Mouse (Mus musculus): Measurements from ENCODE around the gene Methig1. TPM values are rescaled to one million over a fixed set of nuclear protein-coding genes. Genes with fewer than 3 reads are reported as not detected.
"Not testable (repeated sequence)": the region's sequence is repeated elsewhere in the genome, so short reads cannot be mapped to it uniquely, and the experiment has no call there.

Gene Methig1
- polyA plus RNA-seq, 1 experiment: not detected

DNA sequence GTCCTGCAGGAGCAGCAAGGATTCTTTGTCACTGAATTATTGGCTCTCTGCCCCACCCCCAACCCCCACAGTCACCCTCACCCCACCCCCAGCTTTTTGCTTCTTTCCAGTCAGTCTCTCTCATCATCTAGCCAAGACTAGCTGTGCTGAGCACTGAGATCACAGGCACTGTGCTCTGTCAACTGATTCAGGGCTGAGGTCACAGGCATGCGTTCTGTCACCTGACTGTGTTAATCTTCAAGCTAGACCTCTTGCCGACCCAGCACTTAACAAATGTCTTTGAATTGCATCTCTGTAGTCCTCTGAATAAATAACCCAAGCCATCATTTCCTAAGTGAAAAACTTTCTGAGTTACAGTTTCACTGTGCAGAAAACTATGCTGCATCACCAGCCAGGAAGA lies 3.5 kb upstream of the Methig1 start:
- DNase-seq (ENCODE audit: low read depth): no peak
- TF ChIP-seq POLR2A (IDR thresholded peaks at IDR 0.05; ENCODE audit: borderline replicate concordance, extremely low read depth, insufficient read depth, insufficient read length, poor library complexity, severe bottlenecking) (no peak), CTCF (IDR thresholded peaks at IDR 0.05; ENCODE audit: borderline replicate concordance, extremely low read depth, insufficient read depth, insufficient read length) (no peak)

DNA sequence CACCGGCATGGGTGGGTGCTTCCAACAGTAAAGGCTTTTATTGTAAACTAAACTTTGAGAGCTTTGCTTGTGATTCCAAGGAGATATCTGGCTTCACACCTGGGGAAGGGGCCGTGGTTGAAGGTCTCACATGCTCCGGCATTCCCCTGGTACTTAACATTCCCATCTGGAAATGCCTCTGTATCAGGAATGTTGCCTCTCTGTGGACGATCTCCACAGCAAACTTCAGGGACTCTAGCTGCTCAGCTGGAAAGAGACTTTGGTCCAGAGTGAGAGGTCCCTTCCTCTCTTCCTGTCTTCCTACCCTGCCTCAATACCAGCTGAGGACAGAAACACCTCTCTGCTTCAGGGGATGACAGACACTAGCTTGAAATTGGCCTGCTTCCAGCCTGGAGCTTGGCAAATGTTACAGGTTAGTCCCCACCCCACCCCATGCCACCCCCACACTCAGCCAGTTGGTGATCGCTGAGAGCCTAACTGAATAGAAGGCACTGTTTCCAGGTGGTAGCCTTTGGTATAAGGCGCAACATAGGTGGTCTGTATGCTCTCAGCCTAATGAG lies 1.4 kb upstream of the Methig1 start:
- no peak for DNase-seq (ENCODE audit: low read depth)
- TF ChIP-seq CTCF (IDR thresholded peaks at IDR 0.05; ENCODE audit: borderline replicate concordance, extremely low read depth, insufficient read depth, insufficient read length) (no peak), POLR2A (IDR thresholded peaks at IDR 0.05; ENCODE audit: borderline replicate concordance, extremely low read depth, insufficient read depth, insufficient read length, poor library complexity, severe bottlenecking) (no peak)

DNA sequence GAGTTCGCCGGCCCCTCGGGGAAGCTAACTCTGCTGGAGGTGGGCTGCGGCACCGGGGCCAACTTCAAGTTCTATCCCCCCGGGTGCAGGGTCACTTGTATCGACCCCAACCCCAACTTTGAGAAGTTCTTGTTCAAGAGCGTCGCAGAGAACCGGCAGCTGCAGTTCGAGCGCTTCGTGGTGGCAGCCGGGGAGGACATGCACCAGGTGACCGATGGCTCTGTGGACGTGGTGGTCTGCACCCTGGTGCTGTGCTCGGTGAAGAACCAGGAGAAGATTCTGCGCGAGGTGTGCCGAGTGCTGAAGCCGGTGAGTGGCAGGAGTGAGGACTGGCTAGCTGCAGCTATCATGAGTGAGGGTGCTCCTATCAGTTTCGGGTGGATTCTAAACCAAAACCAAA lies 450 bp downstream of the Methig1 start:
- DNase-seq (ENCODE audit: low read depth): not testable (repeated sequence)

DNA sequence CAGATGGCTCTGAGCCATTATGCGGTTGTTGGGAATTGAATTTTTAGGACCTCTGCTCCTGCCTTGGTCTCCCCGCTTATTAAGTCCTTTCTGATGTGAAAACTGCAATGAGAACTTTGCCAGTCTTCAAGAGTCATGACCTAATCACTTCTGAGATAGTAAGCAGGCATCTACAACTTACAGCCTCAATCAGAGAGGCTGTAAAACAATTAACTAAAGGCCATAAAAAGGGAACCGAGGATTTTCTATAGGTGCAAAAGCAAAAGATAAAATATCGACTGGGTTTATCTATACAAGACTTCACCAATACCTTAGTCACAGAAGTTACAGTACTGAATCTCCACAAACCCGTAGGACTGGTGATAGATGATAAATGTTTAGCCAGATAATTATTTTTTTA lies 2.9 kb downstream of the Methig1 start:
- no peak for TF ChIP-seq POLR2A (IDR thresholded peaks at IDR 0.05; ENCODE audit: borderline replicate concordance, extremely low read depth, insufficient read depth, insufficient read length, poor library complexity, severe bottlenecking)
- no peak for TF ChIP-seq CTCF (IDR thresholded peaks at IDR 0.05; ENCODE audit: borderline replicate concordance, extremely low read depth, insufficient read depth, insufficient read length)
- no peak for DNase-seq (ENCODE audit: low read depth)

DNA sequence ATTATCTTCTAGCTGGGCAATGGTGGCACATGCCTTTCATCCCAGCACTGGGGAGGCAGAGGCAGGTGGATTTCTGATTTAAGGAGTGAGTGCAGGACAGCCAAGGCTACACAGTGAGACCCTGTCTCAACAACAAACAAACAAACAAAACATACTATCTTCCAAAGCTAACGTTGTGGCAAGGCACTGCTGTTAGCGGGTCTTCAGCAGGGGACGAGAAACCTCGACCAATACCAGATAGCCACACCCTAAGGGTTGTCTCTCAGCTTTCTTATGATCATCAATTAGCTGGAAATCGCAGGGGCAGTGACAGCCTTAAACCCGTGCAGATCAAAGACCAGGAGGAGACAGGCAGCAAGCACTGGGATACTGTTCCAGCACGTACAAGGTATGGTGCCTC lies 11.3 kb downstream of the Methig1 start, which contains the start of gene Higd1c:
Gene Higd1c (plus strand): TSS at position 301 of the 400 bp plus-strand sequence.
- no peak for DNase-seq (ENCODE audit: low read depth)
- TF ChIP-seq CTCF (IDR thresholded peaks at IDR 0.05; ENCODE audit: borderline replicate concordance, extremely low read depth, insufficient read depth, insufficient read length): no peak

DNA sequence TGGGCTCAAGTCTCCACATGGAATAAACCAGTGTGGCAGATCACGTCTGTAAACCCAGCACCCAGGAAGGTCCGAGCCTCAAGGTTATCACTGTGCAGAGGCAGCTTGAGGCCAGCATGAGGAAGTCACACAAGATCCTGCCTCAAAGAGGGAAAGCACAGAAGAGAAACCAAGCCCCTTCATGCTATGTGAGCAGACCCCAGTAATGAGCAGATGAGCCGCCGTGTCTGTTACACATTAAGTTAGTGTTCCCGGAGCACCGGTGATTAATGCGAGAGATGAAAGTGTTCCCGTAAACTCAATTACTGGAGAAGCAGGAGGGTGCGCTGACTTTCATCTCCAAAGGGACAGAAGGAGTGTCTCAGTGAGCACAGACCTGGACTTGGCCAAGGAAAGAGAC lies 13.0 kb downstream of the Methig1 start:
- not testable (repeated sequence) for DNase-seq (ENCODE audit: low read depth)

DNA sequence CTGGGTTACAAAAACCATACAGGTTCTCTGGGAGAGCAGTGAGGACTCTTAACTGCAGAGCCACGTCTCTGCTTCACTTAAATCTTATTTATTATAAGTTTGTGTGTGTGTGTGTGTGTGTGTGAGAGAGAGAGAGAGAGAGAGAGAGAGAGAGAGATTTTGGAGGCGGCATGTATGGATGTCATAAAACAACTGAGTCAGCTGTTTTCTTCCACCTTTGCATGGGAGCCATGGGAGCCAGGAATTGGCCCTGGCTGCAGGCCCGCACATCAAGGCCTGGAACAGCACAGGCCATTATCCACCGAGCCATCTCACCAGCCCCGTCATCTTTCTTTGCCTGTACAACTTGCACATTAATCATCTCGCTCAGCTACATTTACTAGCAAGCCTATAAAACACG lies 14.2 kb downstream of the Methig1 start:
- DNase-seq (ENCODE audit: low read depth): no peak
- TF ChIP-seq POLR2A (IDR thresholded peaks at IDR 0.05; ENCODE audit: borderline replicate concordance, extremely low read depth, insufficient read depth, insufficient read length, poor library complexity, severe bottlenecking): no peak
- no peak for TF ChIP-seq CTCF (IDR thresholded peaks at IDR 0.05; ENCODE audit: borderline replicate concordance, extremely low read depth, insufficient read depth, insufficient read length)

DNA sequence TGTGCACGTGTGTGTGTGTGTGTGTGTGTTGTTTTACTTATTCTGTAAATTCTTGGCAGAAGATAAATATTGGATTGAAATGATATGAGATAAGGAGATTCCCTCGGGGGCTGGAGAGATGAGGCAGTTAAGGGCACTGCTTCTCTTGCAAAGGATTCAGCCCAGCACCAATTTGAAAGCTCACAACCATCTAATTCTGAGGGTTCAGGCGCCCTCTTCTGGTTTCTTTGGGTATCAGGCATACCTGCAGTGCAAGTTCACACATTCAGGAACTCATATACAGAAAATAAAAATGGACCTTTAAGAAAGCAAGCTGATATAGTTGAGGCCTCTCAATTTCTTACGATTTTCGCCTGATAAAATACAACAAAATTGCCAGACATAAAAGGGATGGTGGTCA lies 22.1 kb downstream of the Methig1 start:
- TF ChIP-seq POLR2A (IDR thresholded peaks at IDR 0.05; ENCODE audit: borderline replicate concordance, extremely low read depth, insufficient read depth, insufficient read length, poor library complexity, severe bottlenecking) (no peak), CTCF (IDR thresholded peaks at IDR 0.05; ENCODE audit: borderline replicate concordance, extremely low read depth, insufficient read depth, insufficient read length) (peak; percentile 71; the same call in 1 of the 2 replicates)
- DNase-seq (ENCODE audit: low read depth): peak; percentile 85

DNA sequence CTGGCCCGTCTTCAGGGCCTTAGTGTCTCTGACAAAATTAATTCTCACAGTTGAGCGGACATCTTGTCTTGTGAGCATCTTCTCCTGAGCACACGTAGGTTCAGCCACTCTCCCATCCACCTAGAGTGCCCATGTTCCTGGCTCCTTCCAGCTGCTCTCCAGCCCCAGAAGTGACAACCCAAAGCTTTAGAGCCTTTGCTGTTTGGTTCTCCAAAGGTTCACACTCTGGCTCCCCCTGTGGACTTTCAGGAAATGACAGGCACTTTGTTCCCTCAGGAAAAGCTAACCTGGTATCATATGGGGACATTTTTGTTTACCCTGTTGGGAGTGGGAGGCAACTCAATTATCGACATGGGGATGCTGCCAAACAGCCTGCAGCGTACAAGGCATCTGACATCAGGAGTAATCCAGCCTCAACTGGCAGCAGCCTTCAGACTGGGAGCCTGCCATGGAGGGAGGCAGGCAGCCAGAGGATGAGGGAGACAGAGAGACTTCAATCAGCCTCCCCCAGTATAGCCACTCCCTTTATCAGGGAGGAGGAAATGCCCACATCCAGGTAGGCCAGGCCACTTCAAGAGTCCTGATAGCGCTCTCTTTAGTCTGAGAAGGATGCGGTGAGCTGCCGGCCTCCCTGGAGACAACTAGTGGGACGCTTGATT lies 25.0 kb downstream of the Methig1 start:
- not testable (repeated sequence) for DNase-seq (ENCODE audit: low read depth)

DNA sequence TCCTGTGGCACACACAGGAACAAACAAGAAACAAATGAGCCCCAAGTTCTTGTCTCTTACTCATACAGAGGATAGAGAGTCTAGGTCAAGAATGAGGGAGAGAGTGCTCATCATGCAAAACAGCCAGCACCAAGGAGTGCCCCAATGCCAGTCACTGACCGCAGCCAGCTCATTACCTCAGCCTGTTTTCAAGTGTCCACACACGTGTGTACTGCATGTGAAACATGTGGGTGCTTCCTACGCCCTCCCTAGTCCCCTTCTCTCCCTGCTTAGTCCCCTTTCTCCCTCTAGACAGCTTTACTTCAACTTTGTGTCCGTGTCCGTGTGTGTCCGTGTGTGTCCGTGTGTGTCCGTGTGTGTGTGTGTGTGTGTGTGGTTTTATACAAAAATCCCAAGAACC lies 26.7 kb downstream of the Methig1 start:
- DNase-seq (ENCODE audit: low read depth): no peak
- TF ChIP-seq POLR2A (IDR thresholded peaks at IDR 0.05; ENCODE audit: borderline replicate concordance, extremely low read depth, insufficient read depth, insufficient read length, poor library complexity, severe bottlenecking) (no peak), CTCF (IDR thresholded peaks at IDR 0.05; ENCODE audit: borderline replicate concordance, extremely low read depth, insufficient read depth, insufficient read length) (no peak)

DNA sequence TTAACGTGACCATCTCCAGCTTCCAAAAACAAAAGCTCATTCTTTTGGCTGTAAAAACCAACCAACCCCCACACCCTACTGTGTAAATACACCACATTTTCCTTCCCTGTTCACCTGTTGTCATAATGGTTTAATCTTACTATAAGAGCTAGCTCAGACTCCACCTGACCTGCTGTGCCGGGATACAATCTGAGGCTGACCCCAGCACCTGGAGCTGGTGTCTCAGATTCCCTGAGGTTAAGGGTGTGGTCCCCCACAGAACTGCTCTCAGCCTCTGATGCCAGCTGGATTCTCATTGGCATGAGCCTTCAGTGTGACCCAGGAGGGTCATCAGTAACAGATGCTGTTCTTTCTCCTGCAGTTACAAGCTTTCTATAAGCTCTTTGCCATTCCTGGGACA lies 27.2 kb downstream of the Methig1 start:
- TF ChIP-seq CTCF (IDR thresholded peaks at IDR 0.05; ENCODE audit: borderline replicate concordance, extremely low read depth, insufficient read depth, insufficient read length) (no peak), POLR2A (IDR thresholded peaks at IDR 0.05; ENCODE audit: borderline replicate concordance, extremely low read depth, insufficient read depth, insufficient read length, poor library complexity, severe bottlenecking) (no peak)
- DNase-seq (ENCODE audit: low read depth): no peak

DNA sequence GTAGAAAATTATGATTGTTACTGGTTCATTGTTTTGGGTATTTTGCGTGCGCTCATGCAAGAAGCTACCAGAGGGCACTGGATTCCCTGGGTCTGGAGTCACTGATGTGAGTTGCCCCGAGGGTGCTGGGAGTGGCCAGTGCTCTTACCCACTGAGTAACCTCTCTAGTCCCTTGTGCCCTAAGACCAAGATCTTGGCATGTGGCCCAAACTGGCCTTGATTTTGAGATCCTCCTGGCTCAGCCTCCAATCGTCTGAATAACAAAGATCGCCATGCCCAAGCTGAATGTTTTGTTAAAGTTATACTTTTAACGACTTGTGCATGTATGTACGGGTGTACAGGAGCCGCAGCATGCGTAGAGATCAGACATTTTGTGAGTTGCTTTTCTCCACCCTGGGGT lies 32.8 kb downstream of the Methig1 start:
- TF ChIP-seq POLR2A (IDR thresholded peaks at IDR 0.05; ENCODE audit: borderline replicate concordance, extremely low read depth, insufficient read depth, insufficient read length, poor library complexity, severe bottlenecking) (no peak), CTCF (IDR thresholded peaks at IDR 0.05; ENCODE audit: borderline replicate concordance, extremely low read depth, insufficient read depth, insufficient read length) (no peak)
- DNase-seq (ENCODE audit: low read depth): no peak

DNA sequence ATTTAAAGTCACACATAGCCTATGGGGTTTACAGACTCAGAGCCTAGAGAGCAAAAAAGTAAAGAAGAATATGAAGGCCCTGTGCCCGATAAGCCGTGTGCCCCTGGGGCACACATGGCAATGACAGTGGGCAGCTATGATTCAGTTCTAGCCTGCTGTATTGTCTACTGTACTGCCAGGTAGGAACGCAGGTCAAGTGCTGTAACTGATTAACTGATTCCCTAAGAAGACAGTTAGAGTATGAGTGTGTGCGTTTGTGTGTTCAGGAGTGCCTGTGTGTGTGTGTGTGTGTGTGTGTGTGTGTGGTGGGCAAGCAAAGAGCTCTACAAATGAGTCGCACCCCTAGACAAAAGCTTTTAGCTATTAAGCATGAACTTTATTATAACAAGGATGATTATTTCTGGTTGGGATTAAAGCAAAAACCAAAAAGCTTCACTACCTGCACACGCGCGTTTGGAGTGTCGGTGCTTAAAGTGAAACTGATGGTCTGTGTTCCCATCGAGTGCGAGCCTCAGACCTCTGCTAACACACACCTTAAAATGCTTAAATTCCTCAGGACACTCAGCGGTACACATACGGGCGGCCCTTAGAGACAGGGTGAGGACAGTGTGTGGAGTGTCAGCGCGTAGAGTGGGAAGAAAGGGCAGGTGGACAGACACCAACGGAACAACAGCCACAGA lies 34.7 kb downstream of the Methig1 start:
- no peak for TF ChIP-seq CTCF (IDR thresholded peaks at IDR 0.05; ENCODE audit: borderline replicate concordance, extremely low read depth, insufficient read depth, insufficient read length)
- TF ChIP-seq POLR2A (IDR thresholded peaks at IDR 0.05; ENCODE audit: borderline replicate concordance, extremely low read depth, insufficient read depth, insufficient read length, poor library complexity, severe bottlenecking): no peak
- no peak for DNase-seq (ENCODE audit: low read depth)
